Mouse (Mus musculus): Measurements from ENCODE around the gene Stx4a. TPM values are rescaled to one million over a fixed set of nuclear protein-coding genes. Genes with fewer than 3 reads are reported as not detected.

Gene Stx4a
- polyA plus RNA-seq, 1 experiment = 19.4 TPM

- TF ChIP-seq CTCF (IDR thresholded peaks at IDR 0.05; ENCODE audit: control insufficient read depth, insufficient read depth, insufficient replicate concordance, low read depth, low read length) (no peak), POLR2A (IDR thresholded peaks at IDR 0.05; ENCODE audit: control insufficient read depth, low read depth, low read length) (no peak)
- no peak overlapping the region for H3K27ac ChIP-seq (ENCODE audit: control insufficient read depth, insufficient read depth, low read depth, low read length)
- no peaks in the 10 kb centered on the region for H3K27me3 ChIP-seq (ENCODE audit: control insufficient read depth, insufficient read depth, low read length)
- H3K36me3 ChIP-seq (ENCODE audit: control insufficient read depth, insufficient read depth, low read length) = peaks cover 10% of the 10 kb centered on the region
- H3K4me3 ChIP-seq (ENCODE audit: control insufficient read depth, low read depth, low read length) = no peak overlapping the region
- H3K4me1 ChIP-seq (ENCODE audit: control insufficient read depth, insufficient read depth, low read length) = no peaks in the 10 kb centered on the region; the same call in none of the 2 replicates
These were observed 56.3 kb downstream of the Stx4a start for GRCm38 (mm10) chr7:127880431-127880830.

DNA sequence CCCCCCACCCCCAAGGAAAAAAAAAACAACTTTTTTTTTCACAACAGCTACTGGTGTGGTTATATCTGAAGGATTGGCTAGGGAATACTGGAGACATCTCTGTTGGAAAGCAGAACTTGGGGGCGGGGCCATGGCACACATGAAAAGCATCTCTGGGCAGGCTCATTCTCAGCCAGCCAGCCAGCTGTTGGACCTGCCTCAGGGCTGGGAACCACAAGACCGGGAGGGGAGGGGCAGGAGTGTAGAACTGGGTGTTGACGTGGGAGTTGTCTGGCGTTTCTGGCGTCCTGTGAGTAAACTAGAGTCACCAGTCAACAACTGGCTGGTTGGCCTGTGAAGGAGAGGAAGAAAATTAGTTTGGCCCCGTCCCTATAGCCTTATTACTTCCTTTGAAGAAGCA is 61.9 kb downstream of the Stx4a start:
- H3K36me3 ChIP-seq (ENCODE audit: control insufficient read depth, insufficient read depth, low read length) = peaks cover 7% of the 10 kb centered on the region
- H3K4me3 ChIP-seq (ENCODE audit: control insufficient read depth, low read depth, low read length) = no peak overlapping the region
- H3K27ac ChIP-seq (ENCODE audit: control insufficient read depth, insufficient read depth, low read depth, low read length) = no peak overlapping the region
- peaks cover 2% of the 10 kb centered on the region; the same call in 1 of the 2 replicates for H3K4me1 ChIP-seq (ENCODE audit: control insufficient read depth, insufficient read depth, low read length)
- TF ChIP-seq POLR2A (IDR thresholded peaks at IDR 0.05; ENCODE audit: control insufficient read depth, low read depth, low read length) = no peak
- TF ChIP-seq CTCF (IDR thresholded peaks at IDR 0.05; ENCODE audit: control insufficient read depth, insufficient read depth, insufficient replicate concordance, low read depth, low read length) = no peak
- no peaks in the 10 kb centered on the region for H3K27me3 ChIP-seq (ENCODE audit: control insufficient read depth, insufficient read depth, low read length)

DNA sequence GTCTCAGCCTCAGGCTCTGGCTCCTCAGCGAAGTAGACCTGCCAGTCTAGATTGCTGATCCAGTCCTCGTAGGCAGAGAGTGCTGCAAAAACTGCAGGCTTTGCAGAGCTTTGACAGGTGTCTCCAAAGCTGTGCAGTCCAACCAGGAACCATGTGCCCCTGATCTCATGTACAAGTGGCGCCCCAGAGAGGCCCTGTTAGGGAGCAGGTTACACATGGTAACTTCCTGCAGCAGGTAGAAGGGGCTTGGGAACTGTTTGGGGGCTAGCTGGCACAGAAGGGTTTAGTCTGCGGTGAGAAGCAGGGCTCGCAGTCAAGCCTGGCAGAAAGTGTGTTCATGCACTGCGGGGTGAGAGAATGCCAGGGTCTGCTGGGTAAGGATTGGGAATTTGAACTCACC is 62.5 kb downstream of the Stx4a start:
- TF ChIP-seq POLR2A (IDR thresholded peaks at IDR 0.05; ENCODE audit: control insufficient read depth, low read depth, low read length) = no peak
- no peak for TF ChIP-seq CTCF (IDR thresholded peaks at IDR 0.05; ENCODE audit: control insufficient read depth, insufficient read depth, insufficient replicate concordance, low read depth, low read length)
- no peak overlapping the region for H3K4me3 ChIP-seq (ENCODE audit: control insufficient read depth, low read depth, low read length)
- H3K27ac ChIP-seq (ENCODE audit: control insufficient read depth, insufficient read depth, low read depth, low read length) = no peak overlapping the region
- no peaks in the 10 kb centered on the region for H3K27me3 ChIP-seq (ENCODE audit: control insufficient read depth, insufficient read depth, low read length)
- H3K36me3 ChIP-seq (ENCODE audit: control insufficient read depth, insufficient read depth, low read length) = peaks cover 7% of the 10 kb centered on the region
- H3K4me1 ChIP-seq (ENCODE audit: control insufficient read depth, insufficient read depth, low read length) = peaks cover 2% of the 10 kb centered on the region; the same call in 1 of the 2 replicates

GRCm38 (mm10) chr7:127887191-127887590 is 63.1 kb downstream of the Stx4a start:
- Histone ChIP-seq H3K27ac (ENCODE audit: control insufficient read depth, insufficient read depth, low read depth, low read length) (no peak overlapping the region), H3K27me3 (ENCODE audit: control insufficient read depth, insufficient read depth, low read length) (no peaks in the 10 kb centered on the region), H3K4me3 (ENCODE audit: control insufficient read depth, low read depth, low read length) (no peak overlapping the region), H3K4me1 (ENCODE audit: control insufficient read depth, insufficient read depth, low read length) (peaks cover 2% of the 10 kb centered on the region; the same call in 1 of the 2 replicates), H3K36me3 (ENCODE audit: control insufficient read depth, insufficient read depth, low read length) (peaks cover 2% of the 10 kb centered on the region)
- TF ChIP-seq POLR2A (IDR thresholded peaks at IDR 0.05; ENCODE audit: control insufficient read depth, low read depth, low read length) = no peak
- TF ChIP-seq CTCF (IDR thresholded peaks at IDR 0.05; ENCODE audit: control insufficient read depth, insufficient read depth, insufficient replicate concordance, low read depth, low read length) = no peak

GRCm38 (mm10) chr7:127887781-127888180 is 63.7 kb downstream of the Stx4a start:
- no peak for TF ChIP-seq CTCF (IDR thresholded peaks at IDR 0.05; ENCODE audit: control insufficient read depth, insufficient read depth, insufficient replicate concordance, low read depth, low read length)
- TF ChIP-seq POLR2A (IDR thresholded peaks at IDR 0.05; ENCODE audit: control insufficient read depth, low read depth, low read length) = no peak
- peaks cover 2% of the 10 kb centered on the region; the same call in 1 of the 2 replicates for H3K4me1 ChIP-seq (ENCODE audit: control insufficient read depth, insufficient read depth, low read length)
- no peaks in the 10 kb centered on the region; the same call in none of the 2 replicates for H3K36me3 ChIP-seq (ENCODE audit: control insufficient read depth, insufficient read depth, low read length)
- no peak overlapping the region for H3K27ac ChIP-seq (ENCODE audit: control insufficient read depth, insufficient read depth, low read depth, low read length)
- no peak overlapping the region for H3K4me3 ChIP-seq (ENCODE audit: control insufficient read depth, low read depth, low read length)
- H3K27me3 ChIP-seq (ENCODE audit: control insufficient read depth, insufficient read depth, low read length) = no peaks in the 10 kb centered on the region

GRCm38 (mm10) chr7:127888821-127889220 is 64.7 kb downstream of the Stx4a start:
- Histone ChIP-seq H3K36me3 (ENCODE audit: control insufficient read depth, insufficient read depth, low read length) (no peaks in the 10 kb centered on the region; the same call in none of the 2 replicates), H3K27me3 (ENCODE audit: control insufficient read depth, insufficient read depth, low read length) (no peaks in the 10 kb centered on the region), H3K27ac (ENCODE audit: control insufficient read depth, insufficient read depth, low read depth, low read length) (no peak overlapping the region), H3K4me3 (ENCODE audit: control insufficient read depth, low read depth, low read length) (no peak overlapping the region), H3K4me1 (ENCODE audit: control insufficient read depth, insufficient read depth, low read length) (peaks cover 2% of the 10 kb centered on the region; the same call in 1 of the 2 replicates)
- no peak for TF ChIP-seq CTCF (IDR thresholded peaks at IDR 0.05; ENCODE audit: control insufficient read depth, insufficient read depth, insufficient replicate concordance, low read depth, low read length)
- TF ChIP-seq POLR2A (IDR thresholded peaks at IDR 0.05; ENCODE audit: control insufficient read depth, low read depth, low read length) = no peak

GRCm38 (mm10) chr7:127890798-127891197 is 66.7 kb downstream of the Stx4a start, which contains the start of gene Prss53:
Gene Prss53 (minus strand): TSS chr7:127890970.
- H3K4me1 ChIP-seq (ENCODE audit: control insufficient read depth, insufficient read depth, low read length) = peaks cover 16% of the 10 kb centered on the region
- no peak within 1 kb of the TSS for H3K4me3 ChIP-seq (ENCODE audit: control insufficient read depth, low read depth, low read length)
- TF ChIP-seq CTCF (IDR thresholded peaks at IDR 0.05; ENCODE audit: control insufficient read depth, insufficient read depth, insufficient replicate concordance, low read depth, low read length) (no peak), POLR2A (IDR thresholded peaks at IDR 0.05; ENCODE audit: control insufficient read depth, low read depth, low read length) (no peak)
- H3K36me3 ChIP-seq (ENCODE audit: control insufficient read depth, insufficient read depth, low read length) = no peaks in the 10 kb centered on the region; the same call in 1 of the 2 replicates
- H3K27ac ChIP-seq (ENCODE audit: control insufficient read depth, insufficient read depth, low read depth, low read length) = no peak within 1 kb of the TSS
- H3K27me3 ChIP-seq (ENCODE audit: control insufficient read depth, insufficient read depth, low read length) = no peaks in the 10 kb centered on the region
